Mouse (Mus musculus): Measurements from ENCODE around the gene Zdhhc18.
A peak's percentile ranks its signal among the peaks of the same experiment; 100 is the strongest.
"Not testable (repeated sequence)": the region's sequence is repeated elsewhere in the genome, so short reads cannot be mapped to it uniquely, and the experiment has no call there.

Zdhhc18 gene

GRCm38 (mm10) chr4:133662945-133663344, 13.0 kb upstream of the Zdhhc18 start:
- no peak for DNase-seq (ENCODE audit: low spot score)

- DNase-seq (ENCODE audit: low spot score): no peak
Observed at GRCm38 (mm10) chr4:133662421-133662820, 12.5 kb upstream of the Zdhhc18 start.

DNA sequence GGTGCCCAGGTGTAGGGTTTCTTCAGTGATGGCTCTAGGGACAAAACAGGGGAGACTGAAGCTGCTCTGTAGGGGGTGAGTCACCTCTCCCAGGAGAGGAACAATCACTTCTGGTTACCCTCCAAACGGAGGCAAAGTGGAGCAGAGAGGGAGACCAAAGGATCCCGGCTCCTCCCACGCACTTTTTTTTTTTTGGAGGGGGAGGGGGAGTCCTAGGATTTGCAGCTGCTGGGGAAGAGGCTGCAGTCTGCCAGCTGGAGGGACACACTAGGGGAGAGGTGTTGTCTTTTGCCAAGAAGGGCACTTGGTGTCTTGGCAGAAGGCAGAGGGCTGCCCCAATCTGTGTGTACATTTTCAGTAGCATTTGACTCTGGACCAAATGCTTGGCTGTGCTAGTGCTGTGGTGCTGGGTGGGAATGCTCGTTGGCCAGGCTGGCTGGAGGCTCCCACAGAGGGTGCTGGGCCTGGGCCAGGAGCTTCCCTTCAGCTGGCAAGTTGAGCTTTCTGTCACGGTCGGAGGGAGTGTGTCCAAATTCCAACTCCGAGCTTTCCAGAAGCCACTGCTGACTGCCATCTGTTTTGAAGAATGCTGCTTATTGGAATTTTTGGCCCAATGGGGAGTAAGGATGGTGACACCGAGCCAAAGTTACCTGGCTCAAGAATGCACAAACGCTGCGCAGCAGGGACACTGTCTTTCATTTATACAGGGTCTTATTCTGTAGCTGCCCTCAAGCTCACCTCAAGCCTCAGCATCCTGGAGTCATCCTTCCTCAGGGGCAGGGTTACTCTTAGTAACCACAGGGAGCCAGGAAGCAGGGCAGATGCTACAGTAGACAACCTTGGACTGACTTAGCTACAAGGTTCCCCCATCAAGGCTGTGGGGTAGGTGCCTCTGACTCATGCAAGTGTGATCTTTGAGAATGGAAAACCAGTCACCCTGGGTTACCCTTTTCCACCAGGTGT, 10.5 kb upstream of the Zdhhc18 start:
- DNase-seq (ENCODE audit: low spot score): peak; percentile 45

GRCm38 (mm10) chr4:133659497-133660192, 9.7 kb upstream of the Zdhhc18 start:
- peak; percentile 65 for DNase-seq (ENCODE audit: low spot score)

- no peak for DNase-seq (ENCODE audit: low spot score)
Observed at GRCm38 (mm10) chr4:133658729-133659128, 8.8 kb upstream of the Zdhhc18 start.

DNA sequence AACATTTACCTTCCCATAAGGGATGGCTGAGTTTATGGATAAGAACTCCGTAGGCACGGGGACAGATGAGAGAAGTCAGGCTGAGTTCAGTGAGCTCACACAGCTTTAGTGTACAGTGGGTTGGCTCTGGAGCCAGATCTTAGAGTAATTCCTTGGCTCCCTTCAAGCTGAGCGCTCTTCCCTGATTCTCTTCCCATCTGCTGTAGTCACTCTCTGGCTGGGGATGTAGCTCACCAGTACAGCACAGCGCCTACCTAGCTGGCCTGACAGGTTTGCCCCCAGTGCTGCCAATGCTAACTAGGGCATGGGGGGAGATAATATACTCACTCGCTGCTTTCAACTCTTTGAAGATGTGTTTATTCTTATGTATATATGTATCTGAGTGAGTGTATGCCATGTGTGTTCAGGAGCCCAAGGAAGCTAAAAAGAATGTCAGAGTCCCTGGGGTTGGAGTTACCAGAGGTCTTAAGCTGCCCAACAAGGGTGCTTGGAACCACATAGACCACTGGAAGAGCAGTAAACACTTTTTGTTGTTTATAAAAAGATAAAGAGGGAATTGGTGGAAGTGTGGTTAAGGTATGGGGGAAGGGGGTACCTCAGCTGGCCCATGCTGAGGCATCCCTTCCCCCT, 8.0 kb upstream of the Zdhhc18 start:
- no peak for DNase-seq (ENCODE audit: low spot score)

GRCm38 (mm10) chr4:133656997-133657396, 7.0 kb upstream of the Zdhhc18 start:
- DNase-seq (ENCODE audit: low spot score): no peak

DNA sequence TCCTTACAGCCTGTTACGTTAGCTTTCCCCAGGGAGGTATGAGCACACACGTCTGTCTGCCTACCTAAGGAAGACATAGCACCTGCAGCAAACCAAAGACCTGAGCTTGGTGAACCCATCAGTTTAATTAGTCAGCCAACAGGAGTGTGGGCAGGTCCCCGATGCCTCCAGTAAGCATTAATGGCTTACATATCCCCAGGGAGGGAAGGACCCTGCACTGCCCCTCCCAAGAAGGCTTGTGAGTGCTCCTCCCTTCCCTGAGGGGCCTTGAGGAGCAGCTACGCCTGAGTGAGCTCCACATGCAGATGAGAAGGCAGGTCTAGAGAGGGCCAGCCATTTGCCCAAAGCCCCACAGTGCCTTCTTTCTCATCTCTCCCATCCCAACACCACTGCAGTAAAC, 6.3 kb upstream of the Zdhhc18 start:
- DNase-seq (ENCODE audit: low spot score): no peak

DNA sequence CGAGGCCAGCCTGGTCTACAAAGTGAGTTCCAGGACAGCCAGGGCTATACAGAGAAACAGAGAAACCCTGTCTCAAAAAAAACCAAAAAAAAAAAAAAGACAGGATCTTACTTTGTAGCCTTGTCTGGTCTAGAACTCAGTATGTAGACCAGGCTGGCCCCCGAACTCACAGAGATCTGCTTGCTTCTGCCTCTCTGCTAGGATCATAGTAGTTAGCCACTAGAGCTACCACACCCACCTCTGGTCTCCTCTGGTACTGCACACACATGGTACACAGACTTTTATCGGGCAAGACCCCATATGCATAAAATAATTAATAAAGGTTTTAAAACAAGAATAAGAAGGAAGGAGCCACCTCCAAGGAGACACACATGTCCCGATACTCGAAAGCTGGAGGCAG, 4.1 kb upstream of the Zdhhc18 start:
- not testable (repeated sequence) for DNase-seq (ENCODE audit: low spot score)

DNA sequence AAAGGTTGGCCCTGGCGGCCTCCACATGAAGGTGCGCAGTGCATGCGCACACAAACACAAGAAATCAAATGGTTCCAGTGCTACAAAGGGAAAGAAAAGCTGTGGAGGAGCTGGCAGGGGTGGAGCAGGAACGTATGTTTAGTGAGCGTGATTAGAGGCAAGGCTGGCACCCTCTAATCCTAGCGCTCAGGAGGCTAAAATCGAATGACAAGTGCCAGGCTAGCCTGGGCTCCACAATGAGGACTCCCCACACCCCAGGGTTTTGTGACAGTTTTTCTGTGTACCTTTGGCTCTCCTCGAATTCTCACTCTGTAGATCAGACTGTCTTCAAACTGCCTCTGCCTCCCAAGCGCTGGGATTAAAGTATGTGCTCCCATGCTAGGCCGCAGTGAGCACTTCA, 2.8 kb upstream of the Zdhhc18 start:
- no peak for DNase-seq (ENCODE audit: low spot score)

DNA sequence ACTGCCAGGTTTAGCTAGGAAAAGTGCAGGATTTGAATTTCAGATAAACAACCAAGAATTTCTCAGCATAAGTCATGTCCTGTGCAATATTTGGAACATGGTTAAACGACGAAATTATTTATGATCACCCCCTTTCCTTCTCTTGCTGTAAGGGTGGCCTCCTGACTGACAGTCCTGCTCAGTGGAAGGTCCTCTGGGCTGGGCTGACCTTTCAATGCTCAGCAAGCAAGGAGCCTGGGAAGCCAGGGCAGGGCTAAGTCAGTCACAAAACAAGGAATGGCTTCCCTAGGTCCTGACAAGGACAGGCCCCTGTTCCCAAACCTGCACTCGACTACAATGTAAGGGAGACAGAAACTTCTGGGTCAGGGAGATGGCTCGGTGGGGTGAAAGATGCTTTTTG, 2.0 kb upstream of the Zdhhc18 start:
- no peak for DNase-seq (ENCODE audit: low spot score)

GRCm38 (mm10) chr4:133651445-133651844, 1.5 kb upstream of the Zdhhc18 start:
- no peak for DNase-seq (ENCODE audit: low spot score)

- not testable (repeated sequence) for DNase-seq (ENCODE audit: low spot score)
Observed at GRCm38 (mm10) chr4:133649464-133649863, 490 bp downstream of the Zdhhc18 start.

- DNase-seq (ENCODE audit: low spot score): no peak
Observed at GRCm38 (mm10) chr4:133645680-133646079, 4.3 kb downstream of the Zdhhc18 start.

DNA sequence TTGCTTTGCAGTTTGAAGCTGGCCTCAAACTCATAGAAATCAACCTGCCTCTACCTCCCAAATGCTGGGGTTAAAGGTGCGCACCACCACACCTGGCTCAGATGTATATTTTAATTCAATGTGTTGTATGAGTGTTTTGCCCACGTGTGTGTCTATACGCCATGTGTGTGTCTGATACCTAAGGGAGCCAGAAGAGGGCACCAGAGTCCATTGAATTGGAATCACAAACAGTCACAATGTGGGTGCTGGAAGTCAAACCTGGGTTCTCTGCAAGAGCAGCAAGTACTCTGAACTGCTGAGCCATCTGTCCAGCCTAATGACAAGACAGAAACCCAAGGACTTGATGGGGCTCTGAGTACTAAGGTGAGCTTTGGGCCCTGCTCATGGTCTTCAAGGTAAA, 4.8 kb downstream of the Zdhhc18 start:
- no peak for DNase-seq (ENCODE audit: low spot score)

- no peak for DNase-seq (ENCODE audit: low spot score)
Observed at GRCm38 (mm10) chr4:133634043-133634410, 15.9 kb downstream of the Zdhhc18 start.

GRCm38 (mm10) chr4:133633332-133634042, 16.5 kb downstream of the Zdhhc18 start:
- DNase-seq (ENCODE audit: low spot score): peak; percentile 89

DNA sequence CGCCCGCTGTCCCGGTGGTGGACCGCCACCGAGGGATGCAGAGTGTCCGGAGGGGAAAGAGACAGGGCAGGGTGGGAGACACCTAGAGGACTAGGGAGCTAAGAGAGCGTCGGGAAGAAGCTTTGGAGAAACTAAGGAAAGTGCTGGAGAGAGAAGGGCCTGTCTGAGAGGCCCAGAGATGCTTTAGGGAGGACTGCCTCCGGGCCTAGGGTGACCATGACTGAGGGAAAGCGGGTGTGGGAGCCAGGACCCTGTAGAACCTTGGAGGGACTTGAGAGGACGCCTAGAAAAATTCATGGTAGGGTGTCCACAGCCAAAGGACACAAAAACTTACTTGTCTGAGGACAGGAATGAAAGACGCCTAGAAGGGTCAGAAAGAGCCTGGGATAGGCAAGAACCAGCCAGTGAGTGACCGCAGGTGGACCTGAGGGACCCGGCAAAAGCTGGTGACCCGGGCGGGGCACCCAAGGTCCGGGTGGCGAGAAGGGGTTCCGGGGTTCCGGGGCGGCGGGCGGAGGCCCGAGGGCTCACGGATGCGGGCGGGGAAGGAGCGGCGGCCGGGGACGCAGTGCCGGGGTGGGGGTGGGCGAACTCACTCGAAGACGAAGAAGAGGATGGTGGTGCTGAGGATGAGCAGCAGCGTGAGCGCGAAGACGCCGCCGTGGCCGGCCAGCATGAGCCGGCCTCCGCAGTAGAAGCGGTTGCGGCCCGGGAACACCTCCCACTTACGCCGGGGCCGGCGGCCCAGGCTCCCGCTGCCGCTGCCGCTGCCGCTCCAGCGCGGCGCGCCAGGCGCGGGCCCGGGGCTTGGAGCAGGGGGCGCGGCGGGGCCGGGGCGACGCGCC, 17.2 kb downstream of the Zdhhc18 start:
- peak; percentile 45 for DNase-seq (ENCODE audit: low spot score)

DNA sequence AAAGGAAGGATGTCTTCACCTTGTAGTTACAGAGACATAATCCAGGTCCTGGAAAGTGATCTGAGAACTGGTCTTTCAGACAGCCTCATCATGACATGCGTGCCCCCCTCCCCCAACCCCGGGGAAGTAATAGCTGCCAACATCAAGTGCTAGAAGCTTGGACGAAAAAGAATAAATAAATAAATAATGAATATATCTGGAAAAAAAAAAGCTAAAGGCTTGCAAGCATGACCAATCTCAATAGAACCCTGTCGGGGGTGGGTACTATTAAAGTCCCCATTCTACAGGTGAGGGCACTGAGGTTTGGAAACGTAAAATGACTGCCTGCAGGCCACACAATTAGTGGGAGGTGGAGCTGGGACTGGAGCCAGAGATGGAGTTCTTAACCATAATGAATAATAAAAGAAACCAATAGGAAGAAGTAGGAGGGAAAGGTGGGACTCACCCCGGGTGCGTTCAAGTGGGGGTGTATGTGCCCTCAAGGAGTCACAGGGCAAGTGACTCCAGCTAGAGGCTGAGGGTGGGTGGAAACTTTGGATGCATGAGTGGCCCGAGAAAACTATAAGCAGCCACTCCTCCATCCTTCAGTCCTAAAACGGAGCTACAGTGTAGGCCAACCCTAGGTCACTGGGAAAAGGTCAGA, 18.1 kb downstream of the Zdhhc18 start:
- no peak for DNase-seq (ENCODE audit: low spot score)

GRCm38 (mm10) chr4:133631071-133631768, 18.7 kb downstream of the Zdhhc18 start:
- DNase-seq (ENCODE audit: low spot score): no peak

Measured in embryo, embryonic 10.5 days (tissue).